18 mouse cellular contexts compared by ENCODE assay signal in the genomic region with DNA sequence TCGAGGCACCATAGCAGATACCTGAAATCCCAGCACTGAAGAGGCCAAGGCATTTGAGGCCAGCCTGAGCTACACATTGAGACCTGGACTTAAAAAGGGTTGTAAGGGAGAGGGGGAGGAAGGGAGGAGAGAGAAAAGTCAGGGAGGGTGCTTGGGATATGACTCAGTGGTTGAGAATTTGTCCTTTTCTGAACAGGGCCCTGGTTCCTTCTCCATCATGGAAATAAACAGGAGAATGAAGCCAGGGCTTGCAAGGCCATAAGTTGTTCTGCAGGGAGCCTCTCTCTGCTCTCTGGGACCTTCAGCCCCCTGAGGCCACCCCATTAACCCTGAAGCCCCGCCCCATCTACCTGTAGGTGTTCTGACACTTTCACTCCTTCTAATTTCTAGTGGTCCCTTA. TPM values are rescaled to one million over a fixed set of nuclear protein-coding genes. Genes with fewer than 3 reads are reported as not detected.
"Had no signal": no experiment of that assay in that cellular context is flagged by ENCODE, and none has a peak within 500 bp of the region (broad histone marks: within the 10 kb centered on the region; RNA-seq: fewer than 3 reads in every experiment).

No protein-coding gene starts in this region.

- DNase-seq: kidney, postnatal 10 days; kidney, postnatal 36 days; layer of hippocampus, postnatal 36 days; liver, postnatal 0 days; lung, embryonic 14.5 days; lung, postnatal 14 days; lung, postnatal 4 days; midbrain, embryonic 14.5 days; thymus, adult 2 months; thymus, postnatal 14 days; thymus, postnatal 4 days had no signal

- H3K4me3 ChIP-seq: kidney, embryonic 15.5 days; left cerebral cortex, adult 2 months; limb, embryonic 12.5 days; limb, embryonic 15.5 days had no signal

- H3K27ac ChIP-seq: kidney, embryonic 15.5 days; left cerebral cortex, adult 2 months; limb, embryonic 12.5 days; limb, embryonic 15.5 days; liver, embryonic 14.5 days had no signal

- H3K36me3 ChIP-seq: kidney, embryonic 15.5 days; limb, embryonic 12.5 days; limb, embryonic 15.5 days had no signal

- H3K9me3 ChIP-seq: kidney, embryonic 15.5 days; limb, embryonic 12.5 days; limb, embryonic 15.5 days had no signal

RNA-seq across cellular contexts. Expression of gene Tbx3, which starts 23.5 kb away (rescaled TPM):
- total RNA-seq: megakaryocyte progenitor cell, adult 5-6 weeks; megakaryocyte-erythroid progenitor cell, adult 5-6 weeks had no signal
